Mouse (Mus musculus) forebrain, embryonic 16.5 days (tissue): ENCODE measurements around the gene Atf7ip. TPM values are rescaled to one million over a fixed set of nuclear protein-coding genes. Genes with fewer than 3 reads are reported as not detected.

Experiments
- ATAC-seq: fragments of 200-750 bp; cut with Nextera tagmentation; 2 replicates; pipeline ENCODE4 v1.8.0; 2017; ENCODE audit warnings: mild to moderate bottlenecking, moderate library complexity
- H3K27ac ChIP-seq: fragments of 300-500 bp; sonication (generic); 2 replicates; pipeline ENCODE4 v1.5.1; 2014; ENCODE audit warnings: low read length, control low read depth
- H3K27me3 ChIP-seq: fragments of 300-500 bp; sonication (generic); replicated peaks from 2 replicates; pipeline ENCODE4 v1.6.1; 2014; ENCODE audit warnings: low read length; ENCODE audit not compliant: control insufficient read depth, insufficient read depth
- H3K36me3 ChIP-seq: fragments of 300-500 bp; sonication (generic); 2 replicates; pipeline ENCODE4 v1.6.1; 2014; ENCODE audit not compliant: control insufficient read depth, insufficient read depth
- H3K4me1 ChIP-seq: fragments of 300-500 bp; sonication (generic); replicated peaks from 2 replicates; pipeline ENCODE4 v1.6.1; 2014; ENCODE audit warnings: low read length; ENCODE audit not compliant: control insufficient read depth, insufficient read depth
- H3K4me2 ChIP-seq: fragments of 300-500 bp; sonication (generic); 2 replicates; pipeline ENCODE4 v1.6.1; 2014; ENCODE audit warnings: mild to moderate bottlenecking, low read length, control low read depth
- H3K4me3 ChIP-seq: fragments of 300-500 bp; sonication (generic); replicated peaks from 2 replicates; pipeline ENCODE4 v1.5.1; 2014; ENCODE audit warnings: mild to moderate bottlenecking, low read length, control low read depth
- H3K9ac ChIP-seq: fragments of 300-500 bp; sonication (generic); replicated peaks from 2 replicates; pipeline ENCODE4 v1.6.1; 2014; ENCODE audit warnings: low read depth, low read length, control low read depth
- H3K9me3 ChIP-seq: fragments of 300-500 bp; sonication (generic); 2 replicates; pipeline ENCODE4 v1.6.1; 2016; ENCODE audit warnings: low read length; ENCODE audit not compliant: control insufficient read depth
- WGBS: fragments of 180-500 bp; shearing (Covaris S2); extraction: QIAGEN DNeasy Blood & Tissue Kit; methylation state at CpG from one replicate; pipeline ENCODE4 v1.1.7; 2014; 5-methylcytosine and 5-hydroxymethylcytosine counted together
- polyA plus RNA-seq: library from polyadenylated mRNA; unstranded; fragments of >200 nt; fragmentation: Nextera tagmentation; extraction: Ambion mirVana; gene quantifications from 2 replicates; pipeline ENCODE4 v1.2.1, GENCODE M21; 2015

Gene Atf7ip
- polyA plus RNA-seq, 1 experiment from 2014 or later: 49.2 TPM

GRCm38 (mm10) chr6:136529156-136529555 is 23.2 kb downstream of the Atf7ip start:
- Histone ChIP-seq H3K4me3 (no peak overlapping the region), H3K9ac (no peak overlapping the region), H3K9me3 (peaks cover 5% of the 10 kb centered on the region), H3K4me1 (peaks cover 9% of the 10 kb centered on the region; the same call in 1 of the 2 replicates), H3K4me2 (no peak overlapping the region), H3K36me3 (peaks cover 10% of the 10 kb centered on the region; the same call in 1 of the 2 replicates), H3K27ac (no peak overlapping the region), H3K27me3 (no peaks in the 10 kb centered on the region)
- ATAC-seq: no peak
- 68% methylated on average over 2 of the region's 2 CpGs for WGBS

- 55% methylated on average over 7 of the region's 7 CpGs for WGBS
- Histone ChIP-seq H3K27ac (peak overlapping the region; percentile 69), H3K9ac (no peak overlapping the region), H3K4me1 (peaks cover 22% of the 10 kb centered on the region), H3K9me3 (no peaks in the 10 kb centered on the region), H3K36me3 (no peaks in the 10 kb centered on the region), H3K27me3 (no peaks in the 10 kb centered on the region), H3K4me3 (no peak overlapping the region), H3K4me2 (no peak overlapping the region)
- no peak for ATAC-seq
Observed at GRCm38 (mm10) chr6:136531792-136532230, 25.8 kb downstream of the Atf7ip start.

- Histone ChIP-seq H3K4me2 (peak overlapping the region; percentile 19), H3K9ac (no peak overlapping the region), H3K27ac (peak overlapping the region; percentile 69), H3K4me3 (peak overlapping the region; percentile 4), H3K4me1 (peaks cover 22% of the 10 kb centered on the region), H3K27me3 (no peaks in the 10 kb centered on the region), H3K36me3 (no peaks in the 10 kb centered on the region), H3K9me3 (no peaks in the 10 kb centered on the region)
- 8% methylated on average over 7 of the region's 7 CpGs for WGBS
- ATAC-seq: peak; percentile 91
Observed at GRCm38 (mm10) chr6:136532535-136533291, 26.7 kb downstream of the Atf7ip start.

- Histone ChIP-seq H3K9ac (no peak overlapping the region), H3K36me3 (peaks cover 3% of the 10 kb centered on the region; the same call in 1 of the 2 replicates), H3K4me3 (peak overlapping the region; percentile 14; the same call in 1 of the 2 replicates), H3K27ac (peak overlapping the region; percentile 27; the same call in 1 of the 2 replicates), H3K27me3 (no peaks in the 10 kb centered on the region), H3K4me1 (peaks cover 22% of the 10 kb centered on the region), H3K9me3 (no peaks in the 10 kb centered on the region), H3K4me2 (peak overlapping the region; percentile 34)
- 65% methylated on average over 4 of the region's 4 CpGs for WGBS
- no peak for ATAC-seq
Observed at GRCm38 (mm10) chr6:136533804-136534203, 27.8 kb downstream of the Atf7ip start.

- no peak for ATAC-seq
- H3K27me3 ChIP-seq: no peaks in the 10 kb centered on the region
- no peak overlapping the region for H3K4me3 ChIP-seq
- H3K27ac ChIP-seq: no peak overlapping the region; the same call in 1 of the 2 replicates
- H3K4me2 ChIP-seq: 0 out of 2 replicates have a peak overlapping the region, but pooled peaks have one; percentile 17
- 50% methylated on average over 3 of the region's 3 CpGs for WGBS
- H3K4me1 ChIP-seq: peaks cover 22% of the 10 kb centered on the region
- H3K36me3 ChIP-seq: peaks cover 4% of the 10 kb centered on the region; the same call in 1 of the 2 replicates
- no peaks in the 10 kb centered on the region for H3K9me3 ChIP-seq
- H3K9ac ChIP-seq: no peak overlapping the region
Observed at GRCm38 (mm10) chr6:136534444-136534843, 28.5 kb downstream of the Atf7ip start.

- Histone ChIP-seq H3K4me1 (peaks cover 22% of the 10 kb centered on the region), H3K27ac (0 out of 2 replicates have a peak overlapping the region, but pooled peaks have one; percentile 4), H3K4me3 (no peak overlapping the region), H3K4me2 (peak overlapping the region; percentile 18), H3K36me3 (peaks cover 8% of the 10 kb centered on the region), H3K9me3 (no peaks in the 10 kb centered on the region), H3K9ac (no peak overlapping the region), H3K27me3 (no peaks in the 10 kb centered on the region)
- 44% methylated on average over 5 of the region's 5 CpGs for WGBS
- ATAC-seq: no peak
Observed at GRCm38 (mm10) chr6:136535176-136535575, 29.2 kb downstream of the Atf7ip start.

- Histone ChIP-seq H3K27ac (peak overlapping the region; percentile 43), H3K4me2 (peak overlapping the region; percentile 35), H3K27me3 (no peaks in the 10 kb centered on the region), H3K4me1 (peaks cover 27% of the 10 kb centered on the region), H3K9ac (peak overlapping the region; percentile 40; the same call in 1 of the 2 replicates), H3K9me3 (no peaks in the 10 kb centered on the region), H3K4me3 (no peak overlapping the region), H3K36me3 (peaks cover 10% of the 10 kb centered on the region)
- ATAC-seq: no peak
- 39% methylated on average over 5 of the region's 5 CpGs for WGBS
Observed at GRCm38 (mm10) chr6:136536121-136536520, 30.2 kb downstream of the Atf7ip start.

- H3K4me1 ChIP-seq: peaks cover 33% of the 10 kb centered on the region
- no peaks in the 10 kb centered on the region for H3K27me3 ChIP-seq
- ATAC-seq: no peak
- peak overlapping the region; percentile 68 for H3K27ac ChIP-seq
- no peaks in the 10 kb centered on the region for H3K9me3 ChIP-seq
- H3K36me3 ChIP-seq: peaks cover 10% of the 10 kb centered on the region
- 6% methylated on average over 5 of the region's 5 CpGs for WGBS
- H3K4me2 ChIP-seq: no peak overlapping the region
- no peak overlapping the region for H3K9ac ChIP-seq
- H3K4me3 ChIP-seq: no peak overlapping the region
Observed at GRCm38 (mm10) chr6:136541350-136541749, 35.4 kb downstream of the Atf7ip start.

- no peak overlapping the region for H3K4me3 ChIP-seq
- H3K9ac ChIP-seq: no peak overlapping the region
- no peak for ATAC-seq
- H3K27me3 ChIP-seq: no peaks in the 10 kb centered on the region
- H3K27ac ChIP-seq: peak overlapping the region; percentile 68
- no peaks in the 10 kb centered on the region for H3K9me3 ChIP-seq
- H3K4me1 ChIP-seq: peaks cover 35% of the 10 kb centered on the region
- WGBS: 50% methylated on average over 1 of the region's 1 CpGs
- H3K36me3 ChIP-seq: peaks cover 10% of the 10 kb centered on the region
- H3K4me2 ChIP-seq: no peak overlapping the region
Observed at GRCm38 (mm10) chr6:136542105-136542504, 36.1 kb downstream of the Atf7ip start.
